Mouse (Mus musculus): ENCODE data around the gene Zyx. TPM values are rescaled to one million over a fixed set of nuclear protein-coding genes. Genes with fewer than 3 reads are reported as not detected.

The Zyx gene
- total RNA-seq, 2 experiments from 2014 or later, result 49.4 to 60.8 TPM

DNA sequence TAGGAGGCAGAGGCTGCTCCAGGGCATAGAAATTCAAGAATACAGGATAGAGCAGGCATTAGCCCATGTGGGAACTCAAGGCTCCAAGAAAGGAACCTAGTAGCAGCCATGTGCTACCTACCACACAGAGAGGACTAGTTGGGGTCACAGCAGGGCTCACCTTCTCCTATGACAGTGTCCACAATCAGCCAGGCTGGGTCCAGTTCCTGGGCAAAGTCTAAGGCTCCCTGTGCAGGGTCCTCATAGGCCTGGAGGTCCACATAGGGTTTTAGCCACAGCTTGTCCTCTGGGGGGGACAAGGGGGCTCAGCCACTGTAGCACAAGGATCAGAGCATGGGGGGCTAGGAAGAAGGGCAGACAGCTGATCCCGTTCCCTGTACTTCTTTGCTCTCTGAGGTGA, 13.1 kb downstream of the Zyx start:
- no peak for DNase-seq (ENCODE audit: low spot score in 2 of 2)
- intact Hi-C loops (cut with DNase I), result no loop called here

GRCm38 (mm10) chr6:42362974-42363373, 13.5 kb downstream of the Zyx start:
- no peak for DNase-seq (ENCODE audit: low spot score in 2 of 2)
- intact Hi-C loops (cut with DNase I), result no loop called here

- intact Hi-C loops (cut with DNase I), result no loop called here
- no peak for DNase-seq (ENCODE audit: low spot score in 2 of 2)
Observed at GRCm38 (mm10) chr6:42364066-42364465, 14.6 kb downstream of the Zyx start.

- no peak for DNase-seq (ENCODE audit: low spot score in 2 of 2)
- intact Hi-C loops (cut with DNase I), result no loop called here
Observed at GRCm38 (mm10) chr6:42364607-42365006, 15.2 kb downstream of the Zyx start.

DNA sequence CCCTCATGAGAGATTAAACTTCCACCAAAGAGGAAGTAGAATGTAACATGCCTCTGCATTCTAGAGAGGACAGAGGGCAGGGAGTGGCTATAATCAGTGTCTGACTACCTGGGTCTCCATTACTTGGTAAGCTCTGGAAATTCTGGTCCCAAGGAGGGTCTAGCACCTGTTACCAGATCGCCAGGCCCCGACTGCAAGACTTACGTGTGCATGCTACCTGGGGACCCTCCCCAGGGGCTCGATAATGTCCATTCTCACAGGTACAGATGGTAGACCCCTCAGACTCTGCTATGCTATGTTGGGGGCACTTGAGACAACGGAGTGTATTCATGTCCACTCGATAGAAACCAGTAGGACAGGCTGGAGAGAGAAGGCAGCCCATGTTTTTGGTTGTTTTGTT, 15.8 kb downstream of the Zyx start:
- no peak for DNase-seq (ENCODE audit: low spot score in 2 of 2)
- intact Hi-C loops (cut with DNase I), result no loop called here

- intact Hi-C loops (cut with DNase I), result no loop called here
- DNase-seq (ENCODE audit: low spot score in 2 of 2), result no peak
Observed at GRCm38 (mm10) chr6:42369870-42370269, 20.4 kb downstream of the Zyx start.

- no peak for DNase-seq (ENCODE audit: low spot score in 2 of 2)
- intact Hi-C loops (cut with DNase I), result no loop called here
Observed at GRCm38 (mm10) chr6:42370630-42371363, 21.4 kb downstream of the Zyx start.

DNA sequence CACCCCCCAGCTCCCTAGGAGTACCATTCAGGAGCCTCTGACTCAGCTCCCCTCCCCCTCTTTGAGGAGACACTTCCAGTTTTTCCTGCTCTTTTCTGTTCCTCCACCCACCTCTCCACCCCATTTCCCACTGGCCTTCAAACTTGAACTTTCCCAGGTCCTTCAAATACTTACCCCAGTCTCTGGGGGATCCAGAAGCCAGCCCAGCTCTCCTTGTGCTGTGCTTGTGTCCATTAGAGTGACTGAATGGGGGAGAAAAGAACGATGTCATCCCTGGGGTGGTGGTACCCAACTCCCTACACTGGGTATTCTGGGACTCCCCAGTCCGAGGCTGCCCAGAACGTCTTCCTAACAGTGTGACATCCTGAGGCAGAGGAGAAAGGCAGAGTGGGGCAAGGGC, 22.6 kb downstream of the Zyx start:
- intact Hi-C loops (cut with DNase I), result loop anchor here (2.0 kb wide), 1 partner anchor 23 kb away; the partner anchor contains the start of gene Zyx
- no peak for DNase-seq (ENCODE audit: low spot score in 2 of 2)

DNA sequence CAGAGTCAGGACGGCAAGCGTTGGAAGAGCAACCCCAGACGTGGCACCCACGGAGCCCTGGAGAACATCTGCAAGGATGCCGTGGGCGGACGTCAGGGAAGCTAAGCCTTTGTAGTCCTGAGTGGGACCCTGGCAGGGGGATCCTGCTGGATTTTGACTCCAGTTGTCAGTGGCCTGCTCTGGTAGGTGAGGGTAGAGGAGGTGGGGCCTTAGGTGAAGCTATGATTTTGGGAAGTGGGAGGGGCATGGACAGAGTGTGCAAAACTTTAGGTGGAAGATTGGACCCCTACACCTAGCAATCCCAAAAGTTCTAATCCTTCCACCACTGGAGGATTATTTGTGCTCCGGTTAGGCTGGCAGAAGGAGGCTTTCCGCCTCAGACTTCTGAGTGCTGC, 23.0 kb downstream of the Zyx start:
- intact Hi-C loops (cut with DNase I), result loop anchor here (2.0 kb wide), 1 partner anchor 24 kb away; the partner anchor contains the start of gene Zyx
- DNase-seq (ENCODE audit: low spot score in 2 of 2), result no peak

GRCm38 (mm10) chr6:42372816-42373547, 23.6 kb downstream of the Zyx start, which contains the start of gene Epha1:
Epha1 (minus strand) TSS chr6:42373268.
- intact Hi-C loops (cut with DNase I), result loop anchor here (2.0 kb wide), 1 partner anchor 24 kb away; the partner anchor contains the start of gene Zyx
- no peak for DNase-seq (ENCODE audit: low spot score in 2 of 2)

GRCm38 (mm10) chr6:42373669-42374430, 24.4 kb downstream of the Zyx start:
- intact Hi-C loops (cut with DNase I), result loop anchor here (2.0 kb wide), 1 partner anchor 25 kb away; the partner anchor contains the start of gene Zyx
- DNase-seq (ENCODE audit: low spot score in 2 of 2), result no peak

DNA sequence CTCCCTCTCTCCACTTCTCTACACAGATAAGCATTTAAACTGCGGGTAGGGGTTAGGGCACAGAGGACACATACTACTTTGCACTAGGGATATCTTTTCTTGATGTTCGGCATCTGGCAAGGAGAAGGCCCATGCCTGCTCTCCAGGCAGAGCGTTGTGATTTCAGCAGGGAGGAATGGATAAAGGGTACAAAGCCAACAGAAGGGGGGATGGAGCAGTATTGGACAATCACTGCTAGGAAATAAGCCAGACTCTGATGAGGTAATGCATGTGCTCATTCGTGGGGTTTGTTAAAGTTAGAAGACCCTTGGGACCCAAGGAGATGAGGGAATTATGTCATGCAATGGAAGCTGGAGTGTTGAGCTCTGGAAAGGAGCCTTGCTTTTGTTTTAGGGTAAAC, 25.3 kb downstream of the Zyx start:
- intact Hi-C loops (cut with DNase I), result loop anchor here (5.0 kb wide), 1 partner anchor 147 kb away; no protein-coding TSS in a partner anchor
- DNase-seq (ENCODE audit: low spot score in 2 of 2), result no peak

DNA sequence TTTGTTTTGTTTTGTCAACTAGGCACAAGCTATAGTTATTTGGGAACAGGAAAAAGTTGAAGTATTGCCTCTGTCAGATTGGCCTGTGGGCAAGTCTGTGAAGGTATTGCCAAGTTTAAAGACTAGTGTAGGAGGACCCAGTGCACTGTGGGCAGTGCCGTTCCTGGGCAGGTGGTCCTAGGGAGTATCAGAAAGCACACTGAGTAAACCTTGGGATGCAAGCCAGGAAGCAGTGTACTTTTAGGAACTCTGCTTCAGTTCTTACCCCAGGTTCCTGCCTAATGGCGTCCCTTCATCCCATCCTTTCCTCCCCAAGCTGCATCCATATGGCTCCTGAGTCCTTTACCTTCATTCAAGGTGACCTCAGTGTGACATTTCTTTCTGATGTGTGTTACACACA, 25.7 kb downstream of the Zyx start:
- intact Hi-C loops (cut with DNase I), result loop anchor here (5.0 kb wide), 1 partner anchor 148 kb away; no protein-coding TSS in a partner anchor
- DNase-seq (ENCODE audit: low spot score in 2 of 2), result no peak

GRCm38 (mm10) chr6:42376016-42376415, 26.6 kb downstream of the Zyx start:
- intact Hi-C loops (cut with DNase I), result loop anchor here (5.0 kb wide), 1 partner anchor 149 kb away; no protein-coding TSS in a partner anchor
- no peak for DNase-seq (ENCODE audit: low spot score in 2 of 2)

DNA sequence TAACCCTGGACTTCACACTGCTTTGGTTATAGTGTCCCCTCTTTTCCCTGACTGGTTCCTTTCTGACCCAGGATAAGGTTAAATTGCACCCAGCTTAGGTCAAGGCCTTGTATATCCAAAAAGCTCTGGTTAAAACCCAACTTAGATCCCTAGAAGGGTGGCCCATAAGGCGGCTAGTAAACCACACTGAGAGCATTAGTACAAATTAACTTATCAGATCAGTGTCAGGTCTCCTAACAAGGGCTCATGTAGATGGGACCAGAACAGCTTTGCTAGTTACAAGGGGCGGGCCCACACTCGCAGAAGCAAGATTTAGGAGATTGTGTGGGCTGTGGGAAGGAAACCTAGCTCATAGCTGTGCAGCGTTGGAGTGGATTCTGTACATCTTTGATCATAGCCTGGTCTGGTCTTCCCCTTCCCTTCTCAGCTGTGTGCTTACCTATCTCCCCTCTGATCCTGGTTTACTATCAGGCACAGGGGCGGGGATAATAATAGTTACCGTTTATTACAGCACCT, 27.1 kb downstream of the Zyx start:
- intact Hi-C loops (cut with DNase I), result loop anchor here (5.0 kb wide), 1 partner anchor 149 kb away; no protein-coding TSS in a partner anchor
- no peak for DNase-seq (ENCODE audit: low spot score in 2 of 2)

DNA sequence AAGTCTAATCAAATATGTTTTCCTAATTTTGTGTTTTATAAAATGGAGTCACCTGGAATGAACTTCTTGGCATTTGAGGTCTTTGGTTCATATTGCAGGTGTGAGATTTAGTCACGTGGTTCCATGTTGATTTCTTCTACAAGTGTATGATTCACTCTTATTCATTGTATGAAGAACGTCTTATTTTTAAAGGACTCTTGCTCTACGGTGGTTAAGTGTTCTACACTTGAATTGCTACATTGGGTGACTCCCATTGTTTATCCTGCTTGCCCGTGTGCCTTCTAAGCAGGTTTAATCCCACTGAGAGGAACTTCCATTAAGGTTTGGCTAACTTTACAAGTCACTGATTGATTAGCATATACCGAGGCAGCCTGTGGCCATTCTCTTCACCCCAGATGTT, 27.9 kb downstream of the Zyx start:
- intact Hi-C loops (cut with DNase I), result loop anchor here (5.0 kb wide), 1 partner anchor 150 kb away; no protein-coding TSS in a partner anchor
- DNase-seq (ENCODE audit: low spot score in 2 of 2), result no peak

DNA sequence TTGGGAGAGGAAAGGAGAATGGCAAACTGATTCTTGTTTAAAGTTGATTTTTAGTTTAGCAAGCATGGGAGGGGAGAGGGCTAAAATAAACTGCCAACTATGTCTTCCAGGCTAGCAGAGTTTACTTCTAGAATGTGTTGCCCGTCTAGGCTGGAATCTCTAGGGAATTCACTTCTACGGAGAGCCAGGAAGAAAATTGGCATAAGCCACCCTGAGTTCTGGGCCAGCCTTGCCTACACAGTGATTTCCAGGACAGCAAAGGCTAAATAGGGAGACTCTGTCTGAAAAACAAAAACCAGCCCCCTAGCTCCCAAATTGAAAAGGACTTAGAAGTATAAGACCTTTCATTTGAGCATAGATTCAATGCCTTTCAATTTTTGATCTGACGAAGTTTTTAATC, 30.1 kb downstream of the Zyx start:
- intact Hi-C loops (cut with DNase I), result loop anchor here (1.0 to 5.0 kb wide), 2 partner anchors 30 to 152 kb away; partner anchors contain the start of gene Zyx
- DNase-seq (ENCODE audit: low spot score in 2 of 2), result no peak

- intact Hi-C loops (cut with DNase I), result loop anchor here (10.0 kb wide), 1 partner anchor 204 kb away; no protein-coding TSS in a partner anchor
- DNase-seq (ENCODE audit: low spot score in 2 of 2), result no peak
Observed at GRCm38 (mm10) chr6:42380416-42381144, 31.1 kb downstream of the Zyx start.

DNA sequence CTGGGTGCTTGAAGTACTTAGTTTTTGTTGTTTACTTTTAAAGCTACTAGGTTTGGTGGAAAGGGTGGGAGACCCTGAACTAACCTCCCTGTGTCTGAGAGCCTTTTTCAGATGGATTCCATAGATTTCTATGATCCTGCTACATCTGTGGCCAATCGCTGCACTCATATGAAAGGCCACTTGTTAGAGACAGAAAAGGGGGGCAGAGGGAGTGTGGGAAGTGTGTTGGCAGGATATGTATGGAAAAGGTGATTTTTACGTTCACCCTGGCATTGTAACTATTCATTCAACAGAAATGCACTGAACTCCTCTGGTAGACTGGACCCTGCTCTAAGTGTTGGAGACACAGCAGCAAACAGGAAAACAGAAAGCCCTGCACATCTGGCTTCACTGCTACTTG, 31.8 kb downstream of the Zyx start:
- DNase-seq (ENCODE audit: low spot score in 2 of 2), result no peak
- intact Hi-C loops (cut with DNase I), result loop anchor here (10.0 kb wide), 1 partner anchor 204 kb away; no protein-coding TSS in a partner anchor

Data from left cerebral cortex, postnatal 36 days (tissue).